Mouse (Mus musculus) MEL (cell line): Measurements from ENCODE around the gene Ap1ar. TPM values are rescaled to one million over a fixed set of nuclear protein-coding genes. Genes with fewer than 3 reads are reported as not detected.

ENCODE experiments used
- DNase-seq: peaks from one replicate; pipeline ENCODE4 v3.0.0; 2011; ENCODE audit warnings: low read depth, low spot score
- H3K27ac ChIP-seq: 2 replicates; pipeline ENCODE4 v1.5.1; 2012; ENCODE audit warnings: low read depth, mild to moderate bottlenecking, control low read depth, low read length, moderate library complexity; ENCODE audit not compliant: control insufficient read depth
- H3K27me3 ChIP-seq, 2 experiments: fragments of 150-350 bp in 1 of 2; sonication (generic) in 1 of 2; 2 replicates each; pipeline ENCODE4 v1.6.1; 2012; ENCODE audit warnings: low read length in 2 of 2, mild to moderate bottlenecking in 2 of 2, improper control_type of control experiment in 1 of 2, moderate library complexity in 1 of 2; ENCODE audit not compliant: insufficient read depth in 2 of 2, control insufficient read depth in 1 of 2
- H3K36me3 ChIP-seq, 2 experiments: 2 replicates each; pipeline ENCODE4 v1.6.1; 2012 to 2014; ENCODE audit warnings: low read length in 2 of 2, improper control_type of control experiment in 1 of 2, inconsistent platforms in 1 of 2, mild to moderate bottlenecking in 1 of 2; ENCODE audit not compliant: insufficient read depth in 2 of 2, control insufficient read depth in 1 of 2
- H3K4me1 ChIP-seq, 2 experiments: fragments of 150-350 bp in 1 of 2; sonication (generic) in 1 of 2; 2 replicates each; pipeline ENCODE4 v1.6.1; 2012; ENCODE audit warnings: low read length in 2 of 2, improper control_type of control experiment in 1 of 2, mild to moderate bottlenecking in 1 of 2; ENCODE audit not compliant: insufficient read depth in 2 of 2, control insufficient read depth in 1 of 2
- H3K4me3 ChIP-seq, 2 experiments: fragments of 150-350 bp in 1 of 2; sonication (generic) in 1 of 2; 2 replicates each; pipeline ENCODE4 v1.5.1; 2012; ENCODE audit warnings: low read depth in 2 of 2, low read length in 2 of 2, mild to moderate bottlenecking in 2 of 2, moderate library complexity in 2 of 2, control low read depth in 1 of 2, improper control_type of control experiment in 1 of 2; ENCODE audit not compliant: control insufficient read depth in 1 of 2, insufficient read depth in 1 of 2
- H3K79me2 ChIP-seq: 2 replicates; pipeline ENCODE4 v1.6.1; 2012; ENCODE audit warnings: mild to moderate bottlenecking, low read length, moderate library complexity; ENCODE audit not compliant: control insufficient read depth, poor library complexity, insufficient read depth
- H3K9ac ChIP-seq: 2 replicates; pipeline ENCODE4 v1.6.1; 2012; ENCODE audit warnings: low read depth, mild to moderate bottlenecking, control low read depth, low read length, moderate library complexity; ENCODE audit not compliant: control insufficient read depth, poor library complexity, severe bottlenecking
- H3K9me3 ChIP-seq: fragments of 150-350 bp; sonication (generic); replicated peaks from 2 replicates; pipeline ENCODE4 v1.6.1; 2012; ENCODE audit warnings: mild to moderate bottlenecking, low read length, improper control_type of control experiment, moderate library complexity; ENCODE audit not compliant: insufficient read depth
- E2F4 ChIP-seq: IDR thresholded peaks from 2 replicates; pipeline ENCODE4 v1.6.1; 2011; ENCODE audit warnings: low read depth, low read length, improper control_type of control experiment, borderline replicate concordance
- EP300 ChIP-seq, 2 experiments: IDR thresholded peaks; 2 replicates each; pipeline ENCODE4 v1.6.1; 2011; ENCODE audit warnings: improper control_type of control experiment in 2 of 2, low read length in 2 of 2, low read depth in 1 of 2, mild to moderate bottlenecking in 1 of 2
- GATA1 ChIP-seq: IDR thresholded peaks from 2 replicates; pipeline ENCODE4 v1.6.1; 2011; ENCODE audit warnings: low read depth, low read length, improper control_type of control experiment
- JUND ChIP-seq: IDR thresholded peaks from 2 replicates; pipeline ENCODE4 v1.6.1; 2011; ENCODE audit warnings: low read depth, mild to moderate bottlenecking, improper control_type of control experiment, low read length
- MAFK ChIP-seq: IDR thresholded peaks from 2 replicates; pipeline ENCODE4 v1.6.1; 2011; ENCODE audit warnings: low read depth, mild to moderate bottlenecking, low read length, improper control_type of control experiment, borderline replicate concordance
- MAX ChIP-seq: IDR thresholded peaks from 2 replicates; pipeline ENCODE4 v1.6.1; 2011; ENCODE audit warnings: low read length, improper control_type of control experiment
- MAZ ChIP-seq: IDR thresholded peaks from 2 replicates; pipeline ENCODE4 v1.6.1; 2012; ENCODE audit warnings: low read depth, mild to moderate bottlenecking, inconsistent platforms, low read length, improper control_type of control experiment
- MEF2A ChIP-seq: IDR thresholded peaks from 2 replicates; pipeline ENCODE4 v1.6.1; 2014; ENCODE audit warnings: low read depth, mild to moderate bottlenecking, inconsistent platforms, low read length, improper control_type of control experiment; ENCODE audit not compliant: poor library complexity, insufficient replicate concordance, severe bottlenecking; ENCODE audit errors: extremely low read depth
- MXI1 ChIP-seq: IDR thresholded peaks from 2 replicates; pipeline ENCODE4 v1.6.1; 2011; ENCODE audit warnings: mild to moderate bottlenecking, low read depth, low read length, improper control_type of control experiment
- MYB ChIP-seq: IDR thresholded peaks from 2 replicates; pipeline ENCODE4 v1.6.1; 2011; ENCODE audit warnings: mild to moderate bottlenecking, low read depth, low read length, improper control_type of control experiment
- MYC ChIP-seq: IDR thresholded peaks from 2 replicates; pipeline ENCODE4 v1.6.1; 2011; ENCODE audit warnings: low read depth, mild to moderate bottlenecking, low read length, improper control_type of control experiment, moderate library complexity
- NELFE ChIP-seq: IDR thresholded peaks from 2 replicates; pipeline ENCODE4 v1.6.1; 2011; ENCODE audit warnings: low read depth, low read length, improper control_type of control experiment
- NRF1 ChIP-seq: IDR thresholded peaks from 2 replicates; pipeline ENCODE4 v1.6.1; 2014; ENCODE audit warnings: low read depth, mild to moderate bottlenecking, inconsistent platforms, low read length, improper control_type of control experiment, moderate library complexity; ENCODE audit not compliant: poor library complexity, insufficient read depth, severe bottlenecking
- POLR2A ChIP-seq, 2 experiments: IDR thresholded peaks; 2 replicates each; pipeline ENCODE4 v1.6.1; 2011 to 2012; ENCODE audit warnings: low read length in 2 of 2, mild to moderate bottlenecking in 2 of 2, control low read depth in 1 of 2, improper control_type of control experiment in 1 of 2, low read depth in 1 of 2, moderate library complexity in 1 of 2; ENCODE audit not compliant: control insufficient read depth in 1 of 2, insufficient read depth in 1 of 2, poor library complexity in 1 of 2
- RAD21 ChIP-seq: IDR thresholded peaks from 2 replicates; pipeline ENCODE4 v1.6.1; 2011; ENCODE audit warnings: mild to moderate bottlenecking, low read depth, low read length, improper control_type of control experiment
- SIN3A ChIP-seq: IDR thresholded peaks from 2 replicates; pipeline ENCODE4 v1.6.1; 2012; ENCODE audit warnings: low read length, improper control_type of control experiment, inconsistent platforms
- TCF12 ChIP-seq: IDR thresholded peaks from 2 replicates; pipeline ENCODE4 v1.6.1; 2014; ENCODE audit warnings: low read depth, mild to moderate bottlenecking, inconsistent platforms, low read length, improper control_type of control experiment, moderate library complexity
- UBTF ChIP-seq: IDR thresholded peaks from 2 replicates; pipeline ENCODE4 v1.6.1; 2012; ENCODE audit warnings: low read depth, mild to moderate bottlenecking, inconsistent platforms, low read length, improper control_type of control experiment, moderate library complexity, borderline replicate concordance; ENCODE audit not compliant: insufficient read depth
- USF1 ChIP-seq: IDR thresholded peaks from 2 replicates; pipeline ENCODE4 v1.6.1; 2014; ENCODE audit warnings: low read depth, mild to moderate bottlenecking, inconsistent platforms, low read length, improper control_type of control experiment, moderate library complexity
- USF2 ChIP-seq, 2 experiments: IDR thresholded peaks; 2 replicates each; pipeline ENCODE4 v1.6.1; 2011 to 2012; ENCODE audit warnings: improper control_type of control experiment in 2 of 2, low read length in 2 of 2, borderline replicate concordance in 1 of 2, inconsistent platforms in 1 of 2, low read depth in 1 of 2, mild to moderate bottlenecking in 1 of 2; ENCODE audit not compliant: insufficient read depth in 1 of 2
- ZMIZ1 ChIP-seq: IDR thresholded peaks from 2 replicates; pipeline ENCODE4 v1.6.1; 2012; ENCODE audit warnings: low read depth, mild to moderate bottlenecking, inconsistent platforms, low read length, improper control_type of control experiment, moderate library complexity
- polyA plus RNA-seq, 2 experiments: library from polyadenylated mRNA; stranded (reverse) in 1 of 2; unstranded in 1 of 2; fragments of >175 nt in 1 of 2; fragments of >200 nt in 1 of 2; gene quantifications; 2 replicates each; pipeline versions ENCODE4 v1.2.1 to v1.2.4; 2012; ENCODE audit warnings: low replicate concordance in 2 of 2, low read depth in 1 of 2; ENCODE audit not compliant: insufficient read length in 2 of 2, insufficient read depth in 1 of 2, missing spikeins in 1 of 2
- total RNA-seq: library from RNA; depleted of rRNA; stranded (reverse); fragments of 300-350 nt; gene quantifications from 2 replicates; pipeline ENCODE4 v1.2.3, GENCODE M21; 2012

The Ap1ar gene
- total and polyA plus RNA-seq, 3 experiments, result 65.0 to 107 TPM; not detected in 1

DNA sequence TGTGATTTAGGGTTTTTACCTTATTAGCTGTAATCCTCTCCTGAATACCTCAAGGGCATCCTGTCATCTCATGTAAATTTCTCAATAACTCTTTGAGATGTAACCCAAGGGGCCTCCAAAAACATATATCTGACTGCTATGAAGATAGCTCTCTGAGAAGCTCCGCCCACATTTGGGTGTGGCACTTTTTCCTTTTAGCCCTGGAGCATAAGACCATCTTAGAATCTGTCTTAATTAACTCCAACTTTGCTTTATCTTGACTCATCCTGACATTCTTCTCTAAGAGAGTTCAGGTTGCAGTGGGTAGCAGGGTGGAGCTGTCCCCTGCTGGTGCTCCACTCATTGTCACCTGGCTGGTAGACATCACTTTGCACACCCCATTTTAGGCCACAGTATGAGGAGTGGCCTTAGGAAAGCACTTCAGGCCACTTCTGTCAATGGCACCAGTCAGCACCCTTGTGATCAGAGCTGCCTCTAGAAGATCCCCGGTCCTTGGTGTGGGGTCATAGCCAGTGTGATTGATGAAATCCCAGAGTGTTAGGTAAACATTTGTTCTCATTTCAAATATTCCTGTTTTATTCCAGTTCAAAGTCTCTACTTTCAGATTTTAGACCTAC lies 6.1 kb upstream of the Ap1ar start:
- no peak overlapping the region for H3K27ac ChIP-seq

DNA sequence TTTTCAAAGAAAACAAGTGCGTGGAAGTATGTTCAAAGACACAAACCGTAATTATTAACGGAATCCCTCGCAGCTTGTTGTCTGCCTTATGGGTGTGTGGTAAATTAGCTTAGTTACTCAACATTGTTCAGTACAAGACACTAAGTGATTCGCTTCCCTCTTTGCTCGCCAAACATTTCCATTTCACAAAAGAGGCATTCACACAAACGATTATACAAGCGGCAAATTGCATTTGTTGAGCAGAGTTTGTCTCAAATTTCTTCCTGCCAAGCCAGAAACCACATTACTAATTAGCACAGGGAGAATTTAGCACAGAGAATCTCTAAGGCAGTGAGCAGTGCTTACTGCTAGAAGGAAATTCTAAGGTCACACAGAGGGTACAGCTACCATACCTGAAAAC lies 4.6 kb upstream of the Ap1ar start:
- no peak for DNase-seq
- peaks cover 0 to 15% of the 10 kb centered on the region in 2 experiments; a peak in 2 of 4 replicates for H3K36me3 ChIP-seq
- H3K79me2 ChIP-seq, result peaks cover 3% of the 10 kb centered on the region
- H3K9me3 ChIP-seq, result no peaks in the 10 kb centered on the region
- no peak overlapping the region for H3K4me3 ChIP-seq
- no peak overlapping the region for H3K27ac ChIP-seq
- TF ChIP-seq E2F4 (no peak), RAD21 (no peak), MXI1 (no peak), MAZ (no peak), EP300 (IDR thresholded peaks at IDR 0.05; ENCODE audit: low read depth in 1 of 2, low read length in 2 of 2) (no peak), NELFE (no peak), JUND (no peak), UBTF (no peak), TCF12 (no peak), MEF2A (no peak), GATA1 (no peak), USF2 (IDR thresholded peaks at IDR 0.05; ENCODE audit: borderline replicate concordance in 1 of 2, insufficient read depth in 1 of 2, low read depth in 1 of 2, low read length in 2 of 2) (no peak)
- H3K4me1 ChIP-seq, result peaks cover 3 to 12% of the 10 kb centered on the region in 2 experiments; a peak in 3 of 4 replicates
- H3K9ac ChIP-seq, result no peak overlapping the region
- H3K27me3 ChIP-seq, result no peaks in the 10 kb centered on the region

More for the DNA sequence above, 6.1 kb upstream of the Ap1ar start:
- Histone ChIP-seq H3K36me3 (peaks cover 0 to 18% of the 10 kb centered on the region in 2 experiments; a peak in 2 of 4 replicates), H3K4me3 (no peak overlapping the region), H3K4me1 (peaks cover 3 to 15% of the 10 kb centered on the region in 2 experiments), H3K27me3 (no peaks in the 10 kb centered on the region), H3K9me3 (no peaks in the 10 kb centered on the region), H3K79me2 (no peaks in the 10 kb centered on the region), H3K9ac (no peak overlapping the region)
- TF ChIP-seq SIN3A (no peak), MAX (no peak), JUND (no peak), MYB (no peak), MYC (no peak), POLR2A (IDR thresholded peaks at IDR 0.05; ENCODE audit: control insufficient read depth in 1 of 2, insufficient read depth in 1 of 2, low read depth in 1 of 2, low read length in 2 of 2, poor library complexity in 1 of 2) (no peak), MAFK (no peak), USF1 (no peak), ZMIZ1 (no peak), NRF1 (no peak), MAZ (no peak)
- DNase-seq, result peak; percentile 52
